Mouse (Mus musculus): ENCODE results near the gene Neu1. TPM values are rescaled to one million over a fixed set of nuclear protein-coding genes. Genes with fewer than 3 reads are reported as not detected.
"Not testable (repeated sequence)": the region's sequence is repeated elsewhere in the genome, so short reads cannot be mapped to it uniquely, and the experiment has no call there.

Gene Neu1
- polyA plus RNA-seq, 1 experiment: 4.1 TPM

DNA sequence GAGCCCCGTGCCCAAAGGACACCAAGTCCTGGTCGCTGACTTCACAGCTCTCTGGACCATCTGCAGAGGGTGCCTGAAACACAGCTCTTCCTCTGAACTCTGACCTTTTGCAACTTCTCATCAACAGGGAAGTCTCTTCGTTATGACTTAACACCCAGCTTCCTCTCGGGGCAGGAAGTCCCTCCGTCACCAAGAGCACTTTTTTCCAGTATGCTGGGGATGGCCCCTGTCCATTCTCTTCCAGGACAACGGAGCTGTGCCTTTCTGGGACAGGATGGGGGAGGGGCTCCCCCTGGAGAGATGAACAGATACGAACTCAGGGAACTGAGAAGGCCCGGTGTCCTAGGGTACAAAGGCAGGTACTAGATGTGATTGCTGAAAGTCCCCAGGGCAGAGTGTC, 3.8 kb downstream of the Neu1 start:
- peaks cover 26% of the 10 kb centered on the region for H3K4me1 ChIP-seq (ENCODE audit: control insufficient read depth, insufficient read depth, low read length)
- no peaks in the 10 kb centered on the region for H3K36me3 ChIP-seq (ENCODE audit: control insufficient read depth, insufficient read depth, low read length)
- no peak for TF ChIP-seq CTCF (IDR thresholded peaks at IDR 0.05; ENCODE audit: control insufficient read depth, insufficient read depth, insufficient replicate concordance, low read depth, low read length)
- no peak for TF ChIP-seq POLR2A (IDR thresholded peaks at IDR 0.05; ENCODE audit: control insufficient read depth, low read depth, low read length)
- no peaks in the 10 kb centered on the region for H3K27me3 ChIP-seq (ENCODE audit: control insufficient read depth, insufficient read depth, low read length)
- peak overlapping the region; percentile 8 for H3K4me3 ChIP-seq (ENCODE audit: control insufficient read depth, low read depth, low read length)
- no peak overlapping the region for H3K27ac ChIP-seq (ENCODE audit: control insufficient read depth, insufficient read depth, low read depth, low read length)

GRCm38 (mm10) chr17:34937960-34938505, 7.0 kb downstream of the Neu1 start:
- H3K4me1 ChIP-seq (ENCODE audit: control insufficient read depth, insufficient read depth, low read length): peaks cover 26% of the 10 kb centered on the region
- H3K27me3 ChIP-seq (ENCODE audit: control insufficient read depth, insufficient read depth, low read length): no peaks in the 10 kb centered on the region
- no peaks in the 10 kb centered on the region for H3K36me3 ChIP-seq (ENCODE audit: control insufficient read depth, insufficient read depth, low read length)
- no peak overlapping the region for H3K27ac ChIP-seq (ENCODE audit: control insufficient read depth, insufficient read depth, low read depth, low read length)
- no peak for TF ChIP-seq POLR2A (IDR thresholded peaks at IDR 0.05; ENCODE audit: control insufficient read depth, low read depth, low read length)
- no peak overlapping the region for H3K4me3 ChIP-seq (ENCODE audit: control insufficient read depth, low read depth, low read length)

- TF ChIP-seq CTCF (IDR thresholded peaks at IDR 0.05; ENCODE audit: control insufficient read depth, insufficient read depth, insufficient replicate concordance, low read depth, low read length) (no peak), POLR2A (IDR thresholded peaks at IDR 0.05; ENCODE audit: control insufficient read depth, low read depth, low read length) (no peak)
- peak overlapping the region; percentile 54; the same call in 1 of the 2 replicates for H3K27ac ChIP-seq (ENCODE audit: control insufficient read depth, insufficient read depth, low read depth, low read length)
- peak overlapping the region; percentile 77 for H3K4me3 ChIP-seq (ENCODE audit: control insufficient read depth, low read depth, low read length)
- H3K27me3 ChIP-seq (ENCODE audit: control insufficient read depth, insufficient read depth, low read length): no peaks in the 10 kb centered on the region
- H3K4me1 ChIP-seq (ENCODE audit: control insufficient read depth, insufficient read depth, low read length): peaks cover 13% of the 10 kb centered on the region
- H3K36me3 ChIP-seq (ENCODE audit: control insufficient read depth, insufficient read depth, low read length): no peaks in the 10 kb centered on the region
Observed at GRCm38 (mm10) chr17:34941344-34942041, 10.4 kb downstream of the Neu1 start.

DNA sequence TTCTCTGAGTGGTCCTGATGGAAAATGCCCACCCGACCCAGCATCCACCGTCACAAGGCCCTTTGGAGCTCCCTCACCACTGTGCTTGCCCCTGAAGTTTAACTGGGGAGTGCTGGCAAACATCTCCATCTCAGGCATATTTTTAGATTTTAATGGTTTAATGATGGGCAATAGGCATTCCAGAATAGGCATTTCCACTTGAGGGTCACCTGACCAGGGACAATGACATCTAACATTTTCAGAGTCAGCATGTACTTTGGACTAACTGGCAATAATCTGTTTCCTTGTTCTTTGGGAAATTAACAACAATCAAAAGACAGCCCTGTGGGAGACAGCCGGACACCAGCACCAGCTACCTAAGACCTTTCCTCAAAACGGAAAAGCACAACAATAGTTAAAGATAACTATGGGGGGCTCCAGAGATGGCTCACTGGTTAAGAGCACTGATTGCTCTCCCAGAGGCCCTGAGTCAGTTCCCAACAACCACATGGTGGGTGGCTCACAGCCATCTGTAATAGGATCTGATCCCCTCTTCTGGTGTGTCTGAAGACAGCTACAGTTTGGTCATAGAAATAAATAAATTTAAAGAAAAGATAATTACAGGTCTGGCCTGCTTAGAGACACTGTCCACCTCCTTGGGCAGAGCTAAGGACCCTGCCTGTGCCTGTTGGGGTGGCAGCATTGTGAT, 12.2 kb downstream of the Neu1 start:
- peaks cover 13% of the 10 kb centered on the region for H3K4me1 ChIP-seq (ENCODE audit: control insufficient read depth, insufficient read depth, low read length)
- TF ChIP-seq POLR2A (IDR thresholded peaks at IDR 0.05; ENCODE audit: control insufficient read depth, low read depth, low read length) (no peak), CTCF (IDR thresholded peaks at IDR 0.05; ENCODE audit: control insufficient read depth, insufficient read depth, insufficient replicate concordance, low read depth, low read length) (no peak)
- no peaks in the 10 kb centered on the region for H3K36me3 ChIP-seq (ENCODE audit: control insufficient read depth, insufficient read depth, low read length)
- no peak overlapping the region for H3K27ac ChIP-seq (ENCODE audit: control insufficient read depth, insufficient read depth, low read depth, low read length)
- H3K4me3 ChIP-seq (ENCODE audit: control insufficient read depth, low read depth, low read length): no peak overlapping the region
- H3K27me3 ChIP-seq (ENCODE audit: control insufficient read depth, insufficient read depth, low read length): no peaks in the 10 kb centered on the region

GRCm38 (mm10) chr17:34944362-34944761, 13.3 kb downstream of the Neu1 start:
- Histone ChIP-seq H3K27me3 (ENCODE audit: control insufficient read depth, insufficient read depth, low read length) (no peaks in the 10 kb centered on the region), H3K4me3 (ENCODE audit: control insufficient read depth, low read depth, low read length) (no peak overlapping the region), H3K27ac (ENCODE audit: control insufficient read depth, insufficient read depth, low read depth, low read length) (no peak overlapping the region), H3K4me1 (ENCODE audit: control insufficient read depth, insufficient read depth, low read length) (peaks cover 13% of the 10 kb centered on the region), H3K36me3 (ENCODE audit: control insufficient read depth, insufficient read depth, low read length) (no peaks in the 10 kb centered on the region)
- TF ChIP-seq POLR2A (IDR thresholded peaks at IDR 0.05; ENCODE audit: control insufficient read depth, low read depth, low read length): no peak
- TF ChIP-seq CTCF (IDR thresholded peaks at IDR 0.05; ENCODE audit: control insufficient read depth, insufficient read depth, insufficient replicate concordance, low read depth, low read length): no peak

DNA sequence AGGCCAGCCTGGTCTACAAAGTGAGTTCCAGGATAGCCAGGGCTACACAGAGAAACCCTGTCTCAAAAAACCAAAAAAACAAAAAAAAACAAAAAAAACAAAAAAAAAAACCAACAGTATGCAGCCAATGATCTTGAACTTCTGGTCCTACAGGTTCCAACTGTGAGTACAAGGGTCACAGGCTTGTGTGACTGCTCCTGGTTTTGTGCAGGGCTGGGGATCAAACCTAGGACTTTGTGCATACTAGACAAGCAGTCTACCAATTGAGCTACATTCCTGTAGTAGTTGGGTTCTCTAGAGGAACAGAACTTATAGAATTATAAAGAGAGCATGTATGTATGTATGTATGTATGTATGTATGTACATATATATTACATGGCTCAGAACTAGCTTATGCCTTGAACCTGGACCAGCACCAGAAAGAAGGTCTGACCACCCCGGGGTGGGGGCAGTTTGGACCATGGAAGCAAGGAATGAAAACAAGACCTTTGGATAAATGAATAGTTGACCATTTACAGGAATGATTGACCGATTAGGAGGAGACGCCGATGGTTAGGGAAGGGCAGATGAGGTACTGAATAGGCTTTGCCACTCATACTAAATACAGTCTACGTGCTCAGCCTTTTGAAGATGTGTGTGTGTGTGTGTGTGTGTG, 15.6 kb downstream of the Neu1 start:
- Histone ChIP-seq H3K27me3 (ENCODE audit: control insufficient read depth, insufficient read depth, low read length) (no peaks in the 10 kb centered on the region), H3K4me1 (ENCODE audit: control insufficient read depth, insufficient read depth, low read length) (peaks cover 3% of the 10 kb centered on the region), H3K4me3 (ENCODE audit: control insufficient read depth, low read depth, low read length) (no peak overlapping the region), H3K36me3 (ENCODE audit: control insufficient read depth, insufficient read depth, low read length) (no peaks in the 10 kb centered on the region), H3K27ac (ENCODE audit: control insufficient read depth, insufficient read depth, low read depth, low read length) (no peak overlapping the region)
- TF ChIP-seq POLR2A (IDR thresholded peaks at IDR 0.05; ENCODE audit: control insufficient read depth, low read depth, low read length) (no peak), CTCF (IDR thresholded peaks at IDR 0.05; ENCODE audit: control insufficient read depth, insufficient read depth, insufficient replicate concordance, low read depth, low read length) (no peak)

DNA sequence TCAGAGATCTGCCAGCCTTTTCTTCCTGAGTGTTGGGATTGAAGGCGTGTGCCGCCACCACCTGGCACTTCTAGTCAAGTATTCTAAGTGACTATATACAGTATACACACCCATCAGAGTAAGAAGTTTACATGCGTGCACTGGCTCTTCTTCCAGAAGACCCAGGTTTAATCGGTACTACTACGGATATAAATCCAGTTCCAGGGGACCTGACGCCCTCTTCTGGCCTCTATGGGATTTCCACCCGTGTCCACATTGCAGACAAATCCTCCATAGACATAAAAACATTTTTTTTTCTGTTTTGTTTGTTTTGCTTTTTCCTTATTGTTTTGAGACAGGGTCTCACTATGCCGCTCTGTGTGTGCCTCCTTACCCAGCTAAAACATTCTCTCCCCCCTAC, 16.6 kb downstream of the Neu1 start:
- no peaks in the 10 kb centered on the region for H3K27me3 ChIP-seq (ENCODE audit: control insufficient read depth, insufficient read depth, low read length)
- no peak overlapping the region for H3K4me3 ChIP-seq (ENCODE audit: control insufficient read depth, low read depth, low read length)
- no peak overlapping the region for H3K27ac ChIP-seq (ENCODE audit: control insufficient read depth, insufficient read depth, low read depth, low read length)
- peaks cover 4% of the 10 kb centered on the region; the same call in 1 of the 2 replicates for H3K4me1 ChIP-seq (ENCODE audit: control insufficient read depth, insufficient read depth, low read length)
- H3K36me3 ChIP-seq (ENCODE audit: control insufficient read depth, insufficient read depth, low read length): no peaks in the 10 kb centered on the region
- TF ChIP-seq POLR2A (IDR thresholded peaks at IDR 0.05; ENCODE audit: control insufficient read depth, low read depth, low read length) (no peak), CTCF (IDR thresholded peaks at IDR 0.05; ENCODE audit: control insufficient read depth, insufficient read depth, insufficient replicate concordance, low read depth, low read length) (no peak)

DNA sequence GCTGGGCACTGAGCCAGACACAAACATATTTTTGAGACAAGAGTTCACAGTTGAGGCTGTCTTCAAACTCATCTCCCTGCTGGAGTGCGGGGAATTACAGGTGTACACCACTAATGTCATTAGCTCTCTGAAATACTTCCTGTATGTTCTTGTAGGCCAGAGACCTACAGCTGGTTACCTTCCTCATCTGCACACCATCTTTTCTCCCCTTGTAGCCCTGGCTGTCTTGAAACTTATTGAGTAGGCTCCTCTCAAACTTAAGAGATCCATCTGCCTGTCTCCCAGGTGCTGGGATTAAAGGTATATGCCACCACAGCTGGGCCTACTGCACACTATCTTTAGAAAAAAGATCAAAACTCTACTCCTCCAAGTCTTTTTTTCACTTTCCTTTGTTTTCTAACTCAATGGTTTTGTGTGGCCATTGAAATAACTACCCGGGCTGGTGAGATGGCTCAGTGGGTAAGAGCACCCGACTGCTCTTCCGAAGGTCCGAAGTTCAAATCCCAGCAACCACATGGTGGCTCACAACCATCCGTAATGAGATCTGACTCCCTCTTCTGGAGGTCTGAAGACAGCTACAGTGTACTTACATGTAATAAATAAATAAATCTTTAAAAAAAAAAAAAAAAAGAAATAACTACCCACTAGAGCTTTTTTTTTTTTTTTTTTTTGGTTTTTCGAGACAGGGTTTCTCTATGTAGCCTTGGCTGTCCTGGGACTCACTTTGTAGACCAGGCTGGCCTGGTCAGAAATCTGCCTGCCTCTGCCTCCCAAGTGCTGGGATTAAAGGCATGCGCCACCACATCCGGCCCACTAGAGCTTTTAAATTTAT, 17.9 kb downstream of the Neu1 start:
- H3K4me3 ChIP-seq (ENCODE audit: control insufficient read depth, low read depth, low read length); H3K27ac ChIP-seq (ENCODE audit: control insufficient read depth, insufficient read depth, low read depth, low read length); H3K27me3 ChIP-seq (ENCODE audit: control insufficient read depth, insufficient read depth, low read length); H3K36me3 ChIP-seq (ENCODE audit: control insufficient read depth, insufficient read depth, low read length); H3K4me1 ChIP-seq (ENCODE audit: control insufficient read depth, insufficient read depth, low read length): not testable (repeated sequence)

Measured in testis, adult 2 months (tissue).